Mouse (Mus musculus): ENCODE data around the gene Sgsm1.

The Sgsm1 gene

DNA sequence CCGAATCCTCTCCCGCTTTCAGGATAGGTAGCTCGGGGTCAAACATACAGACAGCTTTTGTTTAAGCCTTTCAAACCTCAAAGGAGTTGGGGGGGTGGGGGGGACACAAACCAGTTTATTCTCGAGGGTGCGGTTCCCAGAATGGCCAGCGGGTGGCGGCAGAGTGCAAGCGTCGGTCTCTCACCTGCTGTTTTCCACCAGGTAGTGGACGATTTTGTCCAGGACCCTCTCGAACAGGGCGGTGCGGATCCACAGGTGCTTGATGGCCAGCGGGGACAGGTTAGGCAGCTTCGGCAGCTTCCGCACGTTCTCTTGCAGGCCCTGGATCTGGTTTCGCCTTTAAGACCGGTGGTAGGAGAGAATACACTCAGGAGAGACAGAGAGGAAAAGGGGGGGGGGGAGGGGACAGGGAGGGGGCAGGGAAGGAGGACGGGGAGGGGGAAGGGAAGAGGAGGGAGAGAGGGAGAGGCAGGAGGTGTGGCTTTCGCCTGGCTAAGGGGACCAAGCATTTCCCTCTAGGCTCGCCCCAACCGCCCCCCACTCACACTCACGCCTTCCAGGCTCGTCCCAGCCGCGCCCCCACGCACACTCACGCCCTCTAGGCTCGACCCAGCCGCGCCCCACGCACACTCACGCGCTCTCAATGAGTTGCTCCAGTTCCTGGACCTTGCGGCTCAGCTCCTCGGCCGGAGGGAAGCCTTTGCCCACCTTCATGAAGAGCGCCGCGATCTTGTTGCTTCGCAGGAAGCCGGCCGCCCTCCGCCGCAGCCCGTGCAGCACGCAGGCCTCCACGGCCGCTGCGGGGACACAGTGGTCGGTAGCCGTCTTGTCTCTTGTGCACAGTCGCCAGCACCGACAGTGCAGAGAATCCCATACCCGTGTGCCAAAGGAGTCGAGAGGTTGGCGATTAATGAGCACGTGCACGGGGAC lies 23.7 kb downstream of the Sgsm1 start:
- in situ Hi-C loops (cut with MboI, MseI), result no loop called here

DNA sequence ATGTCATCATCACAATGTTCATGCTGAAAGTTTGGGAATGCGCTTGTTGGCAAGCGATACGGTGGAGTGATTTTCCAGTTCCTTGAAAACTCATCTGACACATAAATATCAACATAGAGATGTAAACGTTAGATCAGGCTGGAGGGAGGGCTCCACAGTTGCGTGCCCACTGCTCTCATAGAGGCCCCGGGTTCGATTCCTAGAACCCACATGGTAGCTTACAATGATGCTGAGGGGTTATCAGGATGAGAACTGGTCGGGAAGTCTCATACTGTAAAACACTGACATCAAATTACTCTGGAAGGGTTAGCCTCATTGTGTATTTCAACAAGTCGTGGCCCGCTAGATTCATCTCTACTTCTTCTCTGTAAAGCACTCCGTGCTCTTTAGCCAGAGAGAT lies 24.5 kb downstream of the Sgsm1 start:
- in situ Hi-C loops (cut with MboI, MseI), result no loop called here

DNA sequence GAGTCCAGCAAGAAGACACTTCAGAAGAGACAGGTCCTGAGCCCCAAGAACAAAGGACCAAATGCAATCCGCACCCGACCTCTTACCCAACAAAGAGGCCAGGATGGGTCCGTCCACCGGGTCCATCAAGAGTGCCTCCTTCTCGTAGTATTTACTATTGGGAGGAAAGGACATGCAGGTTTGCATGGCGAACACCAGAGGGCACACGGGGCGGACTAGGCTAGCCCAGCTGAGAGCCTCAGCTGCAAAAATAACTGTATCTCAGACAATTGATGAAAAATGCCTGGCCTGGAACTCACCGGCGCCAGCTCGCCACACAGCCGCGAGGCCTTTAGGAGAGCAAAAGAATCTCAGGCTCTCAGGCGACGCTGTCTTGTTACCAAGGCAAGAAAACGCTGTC lies 25.0 kb downstream of the Sgsm1 start:
- in situ Hi-C loops (cut with MboI, MseI), result no loop called here

DNA sequence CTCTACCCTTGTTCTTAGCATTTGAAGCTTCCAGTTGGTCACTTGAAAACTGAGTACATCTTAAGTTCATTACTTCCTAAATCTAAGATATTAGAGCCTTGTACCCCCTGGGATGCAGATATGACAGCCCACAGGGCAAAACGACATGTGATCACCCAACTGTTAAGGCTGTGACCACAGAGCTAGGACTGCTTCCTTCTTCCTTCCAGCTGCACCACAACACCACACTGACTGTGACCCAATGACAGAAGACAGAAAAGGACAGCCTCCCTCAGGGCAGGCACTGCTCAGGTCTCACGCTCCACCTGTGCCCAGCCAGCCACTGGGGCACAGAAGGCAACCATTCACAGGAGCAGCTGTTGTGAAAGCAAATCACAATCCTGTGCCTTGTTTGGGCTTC lies 26.9 kb downstream of the Sgsm1 start:
- in situ Hi-C loops (cut with MboI, MseI), result no loop called here

DNA sequence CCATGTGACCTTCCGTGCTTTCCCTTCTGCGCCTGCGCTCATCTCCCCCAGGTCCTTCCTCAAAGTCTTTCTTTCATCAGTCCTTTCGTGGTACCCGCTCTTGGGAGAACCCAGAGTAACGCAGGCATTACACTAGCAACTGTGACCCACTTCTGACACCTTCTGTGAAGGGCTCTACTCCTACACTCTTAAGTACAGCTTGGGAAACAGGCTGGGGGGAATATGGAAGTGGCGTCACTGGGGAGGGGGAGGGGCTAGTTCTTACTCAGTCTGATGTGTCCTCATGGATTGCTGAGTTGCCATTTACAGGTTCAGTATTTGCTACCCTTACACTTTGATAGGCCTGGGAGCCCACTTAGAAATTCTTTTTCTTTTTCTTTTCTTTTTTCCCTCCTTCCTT lies 29.0 kb downstream of the Sgsm1 start:
- in situ Hi-C loops (cut with MboI, MseI), result no loop called here

DNA sequence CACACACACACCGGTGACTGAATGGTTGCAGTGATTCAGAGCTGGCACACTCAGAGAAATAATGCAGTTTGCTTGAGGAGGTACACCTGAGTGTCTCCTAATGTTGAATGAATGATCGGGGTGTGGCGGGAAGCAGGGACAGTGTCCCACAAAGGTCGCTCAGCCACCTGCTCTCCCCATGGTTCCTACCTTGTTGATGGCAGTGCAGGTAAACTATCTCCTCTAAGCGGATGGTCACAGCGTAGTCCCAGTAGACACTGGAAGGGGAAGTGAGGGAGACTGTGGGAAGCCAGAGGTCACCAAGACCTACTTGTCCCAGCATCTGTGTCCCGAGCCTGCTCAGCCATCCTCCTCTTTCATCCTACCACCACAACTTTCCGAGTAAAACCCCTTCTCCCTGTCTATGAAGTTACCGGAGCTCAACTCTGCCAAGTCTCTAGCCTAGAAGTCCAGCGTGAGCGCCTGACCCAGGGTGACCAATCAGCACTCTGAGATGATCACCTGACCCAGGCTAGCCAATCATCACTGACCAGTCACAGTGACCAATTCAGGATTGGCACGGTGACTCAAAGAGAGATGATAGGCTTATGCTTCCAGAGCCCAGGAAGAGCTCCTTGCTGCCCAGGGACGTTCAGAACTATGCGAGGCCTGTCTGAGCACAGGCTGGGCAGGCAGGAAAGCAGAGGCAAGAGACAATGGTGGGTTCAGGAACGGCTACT lies 30.3 kb downstream of the Sgsm1 start:
- in situ Hi-C loops (cut with MboI, MseI), result no loop called here

DNA sequence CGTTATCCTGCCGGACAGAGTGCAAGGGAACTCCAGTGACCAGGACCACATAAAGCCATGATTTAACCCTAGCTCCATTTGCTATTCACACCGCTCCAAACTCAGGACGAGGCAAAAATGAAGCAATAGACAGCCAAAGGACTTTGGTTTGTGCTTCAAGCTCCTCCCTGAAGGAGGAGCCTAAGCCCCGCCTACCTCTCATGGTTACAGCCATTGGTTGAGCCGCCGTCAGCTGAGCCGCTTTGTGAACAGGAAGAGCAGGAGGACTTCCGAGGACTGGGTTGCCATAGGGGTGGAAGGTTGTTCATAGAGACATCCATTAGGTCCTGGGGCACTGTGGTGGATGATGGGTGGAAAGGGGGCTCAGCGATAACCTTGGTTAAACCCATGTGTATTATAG lies 34.7 kb downstream of the Sgsm1 start:
- in situ Hi-C loops (cut with MboI, MseI), result no loop called here

DNA sequence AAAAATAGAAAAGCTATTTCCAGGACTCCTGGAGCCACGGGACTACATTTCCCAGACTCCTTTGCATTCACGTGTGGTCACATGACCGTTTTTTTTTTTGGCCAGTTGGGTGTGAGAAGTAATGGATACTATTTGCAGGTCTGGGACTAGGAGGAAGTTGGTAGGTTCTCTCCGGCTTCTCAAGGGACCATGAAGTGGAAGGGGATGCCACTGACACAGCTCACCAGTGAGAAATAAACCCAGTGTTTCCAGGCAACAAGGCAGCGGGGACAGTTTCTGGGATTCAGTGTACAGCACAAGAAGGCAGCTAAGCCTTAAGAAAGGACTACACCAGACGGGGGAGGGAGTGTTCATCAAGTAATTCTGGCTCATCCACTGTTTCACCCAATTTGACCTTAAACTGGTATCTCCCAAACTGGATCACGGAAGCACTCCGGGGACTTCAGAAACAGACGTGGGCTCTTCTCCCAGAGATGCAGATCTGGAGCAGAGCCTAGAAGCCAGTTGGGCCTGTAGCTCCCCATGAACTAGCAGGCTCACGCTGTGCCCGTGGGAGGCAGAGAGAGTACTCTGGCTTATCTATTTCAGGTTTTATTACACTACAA lies 39.3 kb downstream of the Sgsm1 start:
- in situ Hi-C loops (cut with MboI, MseI), result no loop called here

DNA sequence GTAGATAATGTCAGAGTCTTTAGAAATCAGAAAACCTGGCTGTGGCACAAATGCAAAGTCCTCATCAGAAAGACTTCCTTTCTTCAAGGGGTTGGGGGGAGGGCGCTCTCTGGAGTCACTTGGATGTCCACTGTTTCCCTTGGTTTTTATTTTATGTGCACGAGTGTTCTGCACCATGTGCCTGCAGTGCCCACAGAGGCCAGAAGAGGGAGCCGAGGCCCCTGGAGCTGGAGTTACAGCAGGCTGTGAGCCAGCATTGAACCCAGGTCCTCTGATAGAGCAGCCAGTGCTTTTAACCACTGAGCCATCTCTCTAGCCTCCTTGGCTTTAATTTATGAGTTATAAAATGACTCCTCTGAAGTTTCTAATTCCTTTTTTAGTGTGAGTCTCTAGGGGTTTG lies 40.5 kb downstream of the Sgsm1 start:
- in situ Hi-C loops (cut with MboI, MseI), result no loop called here

DNA sequence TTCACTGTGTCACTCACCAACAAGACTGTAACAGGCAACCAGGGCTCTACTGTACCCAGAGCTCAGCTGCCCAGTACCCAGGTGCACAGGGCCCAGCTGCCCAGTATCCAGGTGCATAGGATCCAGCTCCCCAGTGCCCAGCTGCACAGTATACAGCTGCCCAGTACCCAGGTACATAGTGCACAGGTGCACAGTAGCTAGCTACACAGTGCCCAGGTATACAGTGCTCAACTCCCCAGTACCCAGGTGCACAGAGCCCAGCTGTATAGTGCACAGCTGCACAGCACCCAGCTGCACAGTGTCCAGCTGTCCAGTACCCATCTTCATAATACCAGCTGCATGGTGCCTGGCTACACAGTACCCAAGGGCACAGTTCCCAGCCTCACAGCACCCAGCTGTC lies 42.3 kb downstream of the Sgsm1 start:
- in situ Hi-C loops (cut with MboI, MseI), result no loop called here

DNA sequence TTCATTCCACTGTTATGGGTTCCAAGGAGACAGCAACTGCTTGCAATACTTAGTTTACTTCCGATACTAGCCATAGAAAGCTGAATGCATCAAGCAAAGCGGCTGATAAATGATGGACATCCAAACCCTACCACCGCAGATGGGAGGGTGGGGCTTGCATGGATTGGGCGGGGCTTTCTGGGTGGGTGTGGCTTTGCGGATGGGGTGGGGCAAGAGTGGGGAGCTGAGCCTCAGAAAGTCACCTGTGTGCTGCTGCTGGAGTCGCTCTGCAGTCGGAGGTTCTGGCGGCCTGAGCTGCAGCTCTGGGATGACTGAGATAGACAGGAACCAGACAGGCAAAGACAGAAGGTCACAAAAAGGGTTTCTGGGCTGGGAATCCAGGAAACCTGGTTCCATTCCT lies 44.9 kb downstream of the Sgsm1 start:
- in situ Hi-C loops (cut with MboI, MseI), result no loop called here

DNA sequence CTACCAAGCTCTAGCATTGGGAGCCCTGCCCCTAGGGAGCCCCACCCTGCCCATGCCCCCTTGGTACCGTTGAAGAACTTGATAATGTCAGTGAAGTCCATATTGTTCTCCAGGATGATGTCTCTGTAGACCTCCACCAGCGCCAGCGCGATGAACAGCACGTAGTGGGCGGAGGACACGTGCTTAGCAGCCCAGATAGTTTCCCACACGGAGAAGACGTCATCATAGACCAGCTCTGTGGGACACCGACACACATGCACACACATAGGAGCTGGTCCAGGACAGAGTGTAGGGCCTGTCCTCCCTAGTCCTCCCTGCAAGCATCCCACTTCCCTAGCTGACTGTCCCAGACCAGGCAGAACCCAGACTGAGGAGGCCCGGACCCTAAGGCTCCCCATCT lies 59.8 kb downstream of the Sgsm1 start:
- in situ Hi-C loops (cut with MboI, MseI), result no loop called here

DNA sequence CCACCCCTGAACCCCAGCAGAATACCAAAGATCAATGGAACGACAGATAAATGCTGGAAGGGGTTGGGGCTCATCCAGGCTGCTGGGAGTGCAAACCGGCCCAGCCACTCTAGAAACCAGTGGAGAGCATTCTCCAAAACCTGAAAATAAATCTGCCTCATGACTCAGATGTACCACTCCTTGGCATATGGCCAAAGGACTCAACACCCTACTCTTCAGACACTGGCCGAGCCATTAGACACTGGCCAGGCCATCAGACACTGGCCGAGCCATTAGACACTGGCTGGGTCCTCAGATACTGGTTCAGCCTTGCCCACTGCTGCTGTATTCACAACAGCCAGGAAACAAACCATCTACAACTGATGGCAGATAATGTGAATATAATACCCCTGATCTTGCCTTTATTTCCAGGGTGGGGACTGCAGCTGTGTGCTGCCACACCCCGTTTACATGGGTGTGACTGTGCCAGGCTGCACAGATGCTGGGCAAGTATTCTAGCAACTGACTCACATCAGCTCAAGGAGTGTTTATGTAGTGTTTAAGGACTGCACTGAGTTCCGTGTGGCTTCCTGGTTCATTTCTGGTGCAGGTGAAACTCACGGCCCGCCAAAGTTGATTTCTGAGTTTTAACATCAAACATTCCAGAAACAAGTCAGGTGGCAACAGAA lies 61.2 kb downstream of the Sgsm1 start:
- in situ Hi-C loops (cut with MboI, MseI), result no loop called here

DNA sequence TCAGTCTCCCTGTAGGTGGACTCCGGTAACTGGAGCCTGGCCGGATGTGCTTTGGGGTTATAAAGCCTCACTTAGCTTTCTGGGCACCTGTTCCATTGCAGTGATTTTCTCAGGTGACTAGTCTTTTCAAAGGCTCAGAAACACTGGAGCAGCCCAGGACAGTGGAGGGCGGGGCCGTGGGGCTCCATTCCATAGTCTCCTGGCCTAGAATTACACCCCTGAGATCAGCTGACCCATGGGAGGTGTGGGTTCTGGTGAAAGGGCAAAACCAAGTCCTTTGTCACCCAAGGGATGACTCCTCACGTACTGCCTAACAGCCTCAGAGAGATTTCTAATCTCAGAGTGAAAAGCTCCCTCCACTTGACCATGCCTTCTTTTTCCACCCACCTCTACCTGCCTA lies 80.4 kb downstream of the Sgsm1 start:
- in situ Hi-C loops (cut with MboI, MseI), result no loop called here

DNA sequence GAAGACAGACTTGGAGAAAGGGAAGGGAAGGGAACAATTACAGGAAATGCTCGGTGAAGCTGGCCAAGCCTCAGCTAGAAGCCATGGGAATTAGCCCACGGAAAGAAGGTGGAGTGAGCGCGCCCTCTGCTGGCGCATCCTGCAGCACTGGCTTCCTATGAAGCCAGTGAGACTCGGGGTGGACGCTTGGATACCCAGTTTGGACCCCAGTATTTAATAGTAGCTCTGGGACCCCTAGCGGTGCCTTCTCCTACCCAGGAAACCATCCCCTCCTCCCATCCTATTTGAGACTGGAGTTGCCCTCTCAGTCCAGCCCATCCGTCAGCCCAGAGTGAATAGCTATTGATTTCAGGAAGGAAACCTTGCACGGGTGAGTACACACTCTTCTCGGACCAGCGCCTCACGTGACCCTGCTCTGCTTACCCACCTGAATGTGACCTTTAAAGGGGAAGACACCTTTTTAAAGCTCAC lies 83.9 kb downstream of the Sgsm1 start, which contains the start of gene Tmem211:
Gene Tmem211 (plus strand): TSS at position 278 of the 471 bp plus-strand sequence.
- in situ Hi-C loops (cut with MboI, MseI), result loop anchor here (5.0 kb wide), 1 partner anchor 49 kb away; no protein-coding TSS in a partner anchor

DNA sequence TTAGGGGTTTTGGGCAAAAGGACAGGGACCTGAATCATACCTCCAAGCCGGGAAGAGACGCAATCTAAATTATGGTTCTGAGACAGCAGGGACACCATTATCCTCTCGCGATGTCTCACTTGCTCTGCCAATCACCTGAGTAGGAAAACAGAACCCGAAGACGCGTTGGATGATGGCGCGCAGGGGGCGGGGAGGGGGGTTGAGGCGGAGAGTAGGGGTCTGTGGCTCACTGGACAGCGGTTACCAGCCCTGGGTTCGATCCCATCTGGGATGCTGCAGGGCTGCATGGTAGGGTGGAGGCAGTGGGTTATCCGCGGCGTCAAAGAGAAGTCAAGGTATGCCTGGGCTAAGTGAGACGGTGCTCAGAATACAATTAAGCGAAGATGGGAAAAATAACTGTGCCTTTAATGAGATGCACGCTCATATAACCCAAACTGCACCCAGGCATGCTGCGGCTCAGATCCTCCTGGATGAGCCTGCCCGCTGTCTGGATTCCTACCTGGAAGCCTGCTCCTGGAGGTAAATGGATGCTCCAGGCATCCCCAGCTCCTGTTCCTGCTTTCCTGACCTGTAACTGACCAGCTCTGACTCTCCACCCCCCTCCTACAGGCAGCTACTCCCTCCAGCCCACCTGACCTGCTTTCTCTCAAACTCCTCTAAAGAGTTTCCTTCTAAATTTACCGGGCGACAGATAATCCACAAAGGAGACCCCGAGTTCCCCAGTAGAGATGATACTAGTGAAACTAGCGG lies 84.7 kb downstream of the Sgsm1 start:
- in situ Hi-C loops (cut with MboI, MseI), result loop anchor here (5.0 kb wide), 1 partner anchor 49 kb away; no protein-coding TSS in a partner anchor

DNA sequence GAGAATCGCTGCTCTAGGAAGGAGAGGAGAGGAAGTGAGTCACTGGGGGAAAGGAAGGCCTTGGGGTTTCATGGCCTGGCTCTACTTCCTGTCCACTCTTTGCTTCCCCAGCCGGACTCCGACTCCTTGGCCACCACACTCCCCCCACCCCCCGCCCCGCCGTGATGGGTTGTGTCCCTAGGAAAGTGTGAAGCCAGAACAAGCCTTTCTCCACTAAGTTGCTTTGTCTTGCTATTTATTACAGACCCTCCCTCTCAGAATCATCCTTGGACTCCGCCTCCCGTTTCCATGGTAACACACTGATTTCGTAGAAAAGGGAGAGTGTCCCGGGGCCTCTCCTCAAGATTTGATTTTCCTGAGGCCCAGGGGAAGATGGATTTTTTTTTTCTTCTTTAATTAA lies 85.3 kb downstream of the Sgsm1 start:
- in situ Hi-C loops (cut with MboI, MseI), result loop anchor here (5.0 kb wide), 1 partner anchor 48 kb away; no protein-coding TSS in a partner anchor

DNA sequence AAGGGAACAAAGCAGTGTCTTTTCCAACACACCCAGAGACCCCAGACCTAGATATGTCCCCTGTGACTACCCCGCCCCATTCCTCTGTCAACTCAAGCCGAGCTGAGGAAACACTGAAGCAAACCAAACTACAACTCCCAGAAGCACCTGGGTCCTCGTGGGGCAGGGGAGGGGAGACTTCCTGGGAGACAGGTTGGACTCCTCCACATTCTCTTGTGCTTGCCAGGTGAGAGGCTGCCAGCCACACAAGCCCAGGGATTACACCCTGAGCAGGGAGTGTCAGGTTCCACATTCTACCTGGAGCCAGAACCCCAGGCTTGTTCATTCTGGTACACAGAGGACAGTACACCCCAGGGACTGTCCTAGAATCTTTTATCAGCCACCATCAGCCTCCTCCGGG lies 86.7 kb downstream of the Sgsm1 start:
- in situ Hi-C loops (cut with MboI, MseI), result no loop called here

DNA sequence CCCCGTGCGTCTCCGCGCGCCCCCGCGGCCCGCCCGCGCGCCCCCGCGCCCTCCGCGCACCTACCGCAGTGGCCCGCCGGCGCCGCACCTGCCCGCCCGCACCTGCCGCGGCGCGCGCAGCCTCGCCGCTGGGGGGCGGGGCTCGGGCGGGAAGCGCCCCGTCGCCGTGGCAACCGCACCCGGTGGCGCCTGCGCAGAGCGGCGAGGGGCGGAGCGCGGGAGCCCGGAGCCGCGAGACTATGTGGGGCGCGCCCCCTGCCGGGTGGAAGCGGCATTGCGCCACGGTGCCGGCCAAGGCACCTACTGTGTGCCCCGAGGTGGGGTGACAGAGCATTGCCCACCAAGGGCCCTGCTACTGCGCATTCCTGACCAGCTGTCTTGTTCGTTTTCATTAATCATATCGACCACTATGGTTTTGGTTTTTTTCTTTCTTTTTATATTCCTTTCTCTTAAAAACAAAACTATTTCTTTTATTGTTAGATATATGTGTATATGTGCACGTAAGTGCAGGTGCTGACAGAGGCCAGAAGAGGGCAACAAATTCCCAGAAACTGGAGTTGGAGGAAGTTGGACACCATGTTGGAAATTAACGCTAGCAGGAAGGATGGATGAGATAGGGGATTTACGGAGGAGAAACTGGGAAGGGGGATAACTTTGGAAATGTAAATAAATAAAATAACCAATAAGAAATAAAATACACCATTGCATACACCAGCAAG lies 89.3 kb downstream of the Sgsm1 start, which contains the start of gene 2900026A02Rik:
Gene 2900026A02Rik (minus strand): TSS at position 90 of the 719 bp plus-strand sequence.
- in situ Hi-C loops (cut with MboI, MseI), result no loop called here

Data from T-helper 2 cell (primary cell).